Mouse (Mus musculus) cerebellum, adult 9-11 months (tissue): ENCODE measurements around the gene Icosl.
"Not testable (repeated sequence)": the region's sequence is repeated elsewhere in the genome, so short reads cannot be mapped to it uniquely, and the experiment has no call there.

ENCODE experiments used
- DNase-seq: peaks from one replicate; pipeline ENCODE4 v3.0.0; 2022

The Icosl gene

DNA sequence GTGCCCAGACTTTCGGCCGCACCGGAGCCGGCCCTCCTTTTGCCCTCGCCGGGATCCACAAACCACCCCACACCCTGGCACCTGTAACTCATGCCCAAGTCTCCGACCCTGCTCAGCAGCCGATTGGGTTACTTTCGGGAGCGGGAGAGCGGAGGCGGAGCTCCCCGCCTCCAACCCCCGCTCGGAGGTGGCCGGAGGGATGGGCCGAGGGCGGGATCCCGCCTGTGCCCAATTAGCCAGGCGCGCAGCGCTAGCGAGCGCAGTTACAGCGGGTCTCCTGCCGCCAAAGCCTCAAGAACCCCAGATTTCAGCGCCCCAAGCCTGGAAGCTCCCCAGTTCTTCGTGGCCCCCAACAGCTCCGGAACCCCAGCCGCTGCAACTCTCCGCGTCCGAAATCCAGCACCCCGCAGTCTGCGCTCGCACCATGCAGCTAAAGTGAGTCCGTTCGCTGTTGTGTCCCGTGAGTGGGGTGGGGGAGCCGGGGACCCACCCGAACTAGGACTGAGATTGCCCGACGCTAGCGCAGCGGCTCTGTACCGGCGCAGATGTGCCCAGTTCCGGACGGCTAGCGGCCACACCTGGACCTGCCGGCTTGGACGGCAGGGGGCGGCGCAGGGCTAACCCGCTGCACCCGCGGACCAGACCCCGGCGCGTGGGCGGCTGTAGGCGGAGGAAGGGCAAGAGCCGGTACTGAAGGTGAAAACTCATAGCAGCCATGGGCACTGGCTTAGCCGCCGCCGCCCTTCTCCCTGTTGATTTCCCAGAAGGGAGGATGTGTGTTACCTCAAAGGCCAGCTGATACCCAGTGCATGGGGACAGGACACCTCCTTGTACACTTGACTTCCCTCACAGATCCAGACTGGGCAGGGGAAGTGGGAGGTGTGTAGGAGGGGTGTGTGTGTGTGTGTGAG lies at the start of gene Icosl:
Icosl (plus strand) TSS at position 202 of the 911 bp plus-strand sequence.
- peak; percentile 52 for DNase-seq

DNA sequence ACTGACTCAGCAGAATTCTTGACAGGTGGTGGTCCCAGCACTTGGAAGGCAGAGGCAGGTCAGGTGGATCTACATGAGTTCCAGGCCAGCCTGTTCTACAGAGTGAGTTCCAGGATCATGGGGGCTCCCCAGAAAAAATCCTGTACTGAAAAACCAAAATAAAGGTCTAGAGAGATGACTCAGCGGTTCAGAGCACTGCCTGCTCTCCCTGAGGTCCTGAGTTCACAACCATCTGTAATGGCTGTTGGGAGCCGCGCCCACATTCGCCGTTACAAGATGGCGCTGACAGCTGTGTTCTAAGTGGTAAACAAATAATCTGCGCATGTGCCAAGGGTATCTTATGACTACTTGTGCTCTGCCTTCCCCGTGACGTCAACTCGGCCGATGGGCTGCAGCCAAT lies 49.1 kb upstream of the Icosl start:
- not testable (repeated sequence) for DNase-seq

DNA sequence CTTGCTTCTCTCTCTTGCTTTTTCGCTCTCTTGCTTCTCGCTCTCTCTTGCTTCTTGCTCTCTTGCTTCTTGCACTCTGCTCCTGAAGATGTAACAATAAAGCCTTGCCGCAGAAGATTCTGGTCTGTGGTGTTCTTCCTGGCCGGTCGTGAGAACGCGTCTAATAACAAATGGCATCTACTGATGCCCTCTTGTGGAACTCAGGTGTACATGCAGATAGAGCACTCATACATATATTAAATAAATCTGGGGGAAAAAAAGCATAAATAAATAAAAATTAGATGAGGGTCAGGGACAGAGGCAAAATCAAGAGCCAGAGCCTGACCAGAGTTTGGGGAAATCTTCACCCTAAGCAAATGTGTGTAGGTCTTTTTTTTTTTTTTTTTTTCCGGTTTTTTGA lies 43.6 kb upstream of the Icosl start:
- not testable (repeated sequence) for DNase-seq

DNA sequence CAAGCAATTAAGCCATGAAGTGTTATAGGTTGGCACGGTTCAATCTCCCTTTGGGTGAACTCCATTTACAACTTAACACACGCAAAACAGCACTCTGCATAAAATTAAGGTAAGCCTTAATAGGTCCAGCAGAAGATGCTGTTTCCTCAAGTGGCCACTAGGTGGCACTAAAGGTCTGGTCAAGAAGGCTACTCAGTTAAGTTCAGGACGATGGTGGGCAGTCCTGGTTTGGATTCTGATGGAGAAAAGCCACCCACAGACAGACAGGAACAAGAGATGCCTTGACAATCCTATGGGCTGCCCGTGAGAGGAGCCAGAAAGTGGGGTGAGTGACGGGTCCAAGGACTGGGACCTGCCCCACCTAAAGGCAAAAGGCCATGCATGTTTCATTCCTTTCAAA lies 41.0 kb upstream of the Icosl start:
- peak; percentile 54 for DNase-seq

DNA sequence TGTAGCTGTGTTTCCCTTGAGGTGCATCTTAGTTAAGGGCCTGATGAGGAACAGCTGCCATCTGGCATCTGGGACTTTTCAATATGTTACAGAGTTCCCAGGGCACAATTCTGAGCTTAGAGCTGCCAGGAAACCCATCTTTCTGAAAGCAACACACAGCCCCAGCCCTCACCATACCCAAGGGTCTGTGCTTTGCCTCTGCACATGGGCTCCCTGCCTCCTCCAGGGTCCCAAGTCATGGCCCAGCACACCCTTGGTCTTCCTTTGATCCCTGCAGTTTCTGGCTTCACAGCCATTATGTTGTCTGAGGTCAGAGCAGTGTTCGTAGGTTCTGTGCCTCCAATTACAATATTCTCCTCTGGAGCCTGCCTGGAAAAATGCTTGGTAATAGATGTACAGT lies 40.0 kb upstream of the Icosl start:
- no peak for DNase-seq

DNA sequence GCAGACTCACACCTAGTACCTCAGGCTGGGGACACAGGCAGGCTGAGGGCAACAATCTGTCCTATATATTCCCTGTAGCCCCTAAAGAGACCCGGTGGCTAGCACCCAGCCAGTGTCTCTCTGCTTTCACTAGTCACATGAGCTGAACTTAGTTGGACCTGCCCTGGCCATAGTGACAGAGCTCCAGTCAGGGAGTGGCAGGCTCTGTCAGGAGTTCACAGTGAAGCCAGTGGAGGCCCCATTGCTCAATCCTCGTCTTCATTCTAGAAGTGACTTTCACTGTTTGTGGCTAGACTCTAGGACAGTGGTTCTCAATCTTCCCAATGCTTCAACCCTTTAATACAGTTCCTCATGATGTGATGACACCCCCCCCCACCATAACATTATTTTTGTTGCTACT lies 37.1 kb upstream of the Icosl start:
- DNase-seq, result no peak

DNA sequence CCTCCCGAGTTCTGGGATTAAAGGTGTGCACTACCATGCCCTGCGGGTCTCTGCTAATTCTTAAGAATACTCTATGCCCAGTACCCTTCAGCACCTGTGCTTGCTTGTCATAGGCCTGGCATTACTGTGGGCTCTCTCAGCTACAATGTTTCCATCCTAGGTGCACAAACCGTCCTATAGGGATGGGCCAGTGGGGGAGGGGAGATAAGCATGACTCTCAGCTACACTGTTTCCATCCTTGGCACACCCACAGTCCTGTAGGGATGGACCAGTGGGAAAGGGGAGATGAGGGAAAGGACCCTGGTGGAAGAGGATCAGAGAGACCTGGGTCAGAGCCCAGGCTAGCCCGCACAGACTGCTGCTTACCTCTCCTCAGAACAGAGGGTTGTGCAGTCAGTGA lies 32.0 kb upstream of the Icosl start:
- no peak for DNase-seq

DNA sequence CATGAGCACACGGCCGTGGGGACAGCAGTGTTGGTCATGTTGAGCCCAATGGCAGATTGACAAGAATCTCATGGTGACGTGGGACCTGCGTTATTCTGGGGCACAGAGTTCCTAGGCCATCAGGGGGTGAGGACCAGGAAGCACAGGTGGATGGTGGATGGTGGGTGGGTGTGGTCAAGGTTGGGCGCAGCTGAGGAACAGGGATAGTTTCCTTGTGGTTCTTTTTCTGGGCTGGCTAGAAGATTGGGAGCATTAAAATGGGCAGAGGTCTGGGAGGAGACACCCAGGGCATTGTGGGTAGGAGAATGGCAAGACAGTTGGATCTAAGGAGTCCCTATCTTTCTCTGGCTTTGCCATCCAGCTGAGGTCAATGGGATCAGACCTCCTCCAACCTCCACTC lies 27.5 kb upstream of the Icosl start, which contains the start of gene Dnmt3l:
Dnmt3l (plus strand) TSS at position 301 of the 400 bp plus-strand sequence.
- no peak for DNase-seq

DNA sequence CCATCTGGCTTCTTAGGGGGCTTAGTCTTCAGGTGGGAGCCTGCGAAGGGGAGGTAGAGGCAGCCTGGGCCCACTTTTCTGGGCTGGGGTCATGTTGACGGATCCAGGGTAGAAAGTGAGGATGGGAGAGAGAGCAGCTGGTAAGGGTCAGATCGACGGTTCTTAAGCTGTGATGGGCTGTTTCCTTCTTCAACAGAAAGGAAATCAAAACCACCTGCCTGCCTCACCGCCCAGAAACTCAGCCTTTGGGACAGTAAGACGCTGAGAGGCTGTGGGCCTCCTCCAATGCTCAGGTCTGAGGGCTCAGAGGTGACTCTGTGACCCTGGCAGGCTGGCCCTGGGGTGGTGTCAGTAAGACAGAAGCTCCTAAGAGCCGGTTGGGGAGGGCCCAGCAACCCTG lies 27.0 kb upstream of the Icosl start:
- no peak for DNase-seq

DNA sequence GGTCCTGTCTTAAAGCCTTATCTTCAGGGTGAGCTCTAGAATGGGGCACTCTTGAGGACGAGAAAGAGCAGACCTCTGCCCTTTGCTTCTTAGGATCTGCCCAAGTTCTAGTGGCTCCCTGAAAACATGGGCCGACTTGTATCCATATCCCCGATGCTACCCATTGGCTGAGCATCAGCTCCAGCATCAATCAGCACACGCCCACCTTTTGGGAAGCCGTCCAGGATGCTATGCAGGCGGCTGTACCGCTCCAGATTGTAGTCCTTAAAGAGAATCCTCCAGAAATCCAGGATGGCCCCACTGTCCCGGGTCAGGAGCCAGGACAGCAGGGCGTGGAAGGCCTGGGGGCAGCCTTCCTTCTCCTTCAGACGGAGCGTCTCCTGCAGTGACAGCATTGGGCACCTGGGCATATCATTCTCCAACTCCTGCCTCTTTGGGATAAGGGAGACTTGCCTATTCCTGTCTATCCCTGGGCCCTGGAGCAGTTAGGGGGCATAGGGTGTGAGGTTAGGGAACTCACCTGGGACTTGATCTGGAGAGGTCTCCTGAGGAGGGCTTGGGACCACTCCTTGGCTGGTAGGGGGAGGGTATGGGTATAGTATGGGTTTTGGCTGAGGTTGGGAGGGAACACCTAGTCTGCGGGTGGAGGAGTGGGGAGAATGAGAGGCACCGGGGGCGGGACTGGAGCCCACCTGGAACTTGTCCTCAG lies 26.3 kb upstream of the Icosl start:
- DNase-seq, result no peak

DNA sequence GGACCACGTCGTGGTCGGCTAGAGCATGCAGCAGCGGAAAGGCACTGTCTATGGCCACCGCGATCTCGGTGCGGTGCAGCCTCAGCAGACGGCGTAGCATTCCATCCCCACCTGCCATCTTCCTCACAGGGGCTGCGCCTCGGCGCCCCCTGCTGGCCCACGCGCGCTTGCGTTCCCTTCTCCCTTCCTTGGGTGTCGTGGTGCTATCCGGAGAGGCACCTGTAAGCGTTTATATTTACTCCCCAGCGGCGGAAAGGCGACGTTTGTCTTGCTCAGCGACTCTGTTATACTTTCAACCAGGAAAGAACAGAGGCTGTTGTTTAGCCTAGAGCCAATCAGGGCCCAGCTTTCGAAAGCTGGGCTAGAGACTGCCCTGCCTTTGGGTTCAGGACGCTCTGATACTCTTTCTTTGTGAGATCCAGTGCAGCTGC lies 25.7 kb upstream of the Icosl start, which contains the start of gene Aire:
Aire (minus strand) TSS at position 205 of the 431 bp plus-strand sequence.
- peak; percentile 32 for DNase-seq

DNA sequence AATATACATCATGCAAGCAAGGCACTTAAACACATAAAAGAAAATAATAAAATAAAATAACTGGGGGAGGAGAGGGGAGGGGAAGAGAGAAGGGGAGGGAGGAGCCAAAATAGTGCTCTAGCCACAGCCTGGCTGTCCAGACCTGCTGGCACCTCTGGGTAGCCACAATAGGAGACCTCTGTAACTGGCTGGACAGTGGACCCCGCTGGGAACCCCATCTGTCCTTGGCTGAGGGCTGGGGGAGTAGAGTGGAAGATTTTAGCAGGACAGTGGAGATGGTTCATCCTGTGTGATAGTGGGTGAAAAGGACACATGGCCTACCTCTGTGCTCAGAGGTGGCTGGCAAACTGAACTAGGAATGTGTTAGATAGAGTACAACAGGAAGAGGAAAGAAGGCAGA lies 24.6 kb upstream of the Icosl start:
- no peak for DNase-seq

DNA sequence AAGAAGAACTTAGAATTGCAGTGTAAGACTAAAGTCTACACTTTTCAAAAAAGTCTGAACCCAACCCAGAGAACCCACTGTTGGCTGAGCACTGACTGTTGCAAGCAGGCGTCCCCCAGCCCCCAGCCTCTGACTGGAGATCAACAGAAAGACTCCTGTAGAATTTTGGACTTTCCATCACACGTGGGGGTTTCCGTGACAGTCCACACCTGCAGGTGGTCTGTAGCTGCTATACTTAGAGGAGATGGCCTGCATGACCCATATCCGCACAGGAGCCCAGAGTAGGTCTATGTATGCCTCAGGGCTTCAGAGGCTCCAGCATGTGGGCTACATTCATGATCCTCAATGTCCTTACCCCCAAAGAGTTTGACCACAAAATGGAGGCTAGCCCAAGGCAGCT lies 22.7 kb upstream of the Icosl start:
- DNase-seq, result no peak

DNA sequence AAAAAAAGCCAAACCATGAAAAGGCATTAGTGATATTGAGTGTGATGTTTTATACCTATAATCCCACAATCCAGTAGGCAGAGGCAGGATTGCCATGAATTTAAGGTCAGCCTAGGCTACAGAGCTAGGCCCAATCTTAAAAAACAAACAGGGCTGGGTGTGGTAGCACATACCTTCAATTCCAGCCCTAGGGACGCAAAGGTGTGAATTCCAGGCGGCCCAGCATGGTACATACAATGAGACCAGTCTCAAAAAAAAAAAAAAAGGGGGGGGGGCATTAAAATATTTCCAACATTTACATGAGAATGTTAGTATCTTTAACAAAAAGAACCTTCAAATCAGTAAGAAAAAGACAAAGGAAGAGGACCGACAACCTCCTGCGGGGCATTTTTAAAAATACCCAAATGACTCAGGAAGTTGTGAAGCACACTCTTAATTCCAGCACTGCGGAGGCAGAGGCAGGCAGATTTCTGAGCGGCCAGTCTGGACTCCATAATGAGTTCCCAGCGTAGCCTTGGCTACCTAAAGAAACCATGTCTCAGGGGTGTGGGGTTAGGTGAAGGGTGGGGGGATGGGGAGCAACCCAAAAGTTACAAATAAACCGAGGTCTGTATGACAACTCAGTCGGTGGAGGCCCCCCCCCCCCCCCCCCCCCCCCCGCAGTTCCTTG lies 20.9 kb upstream of the Icosl start:
- no peak for DNase-seq

DNA sequence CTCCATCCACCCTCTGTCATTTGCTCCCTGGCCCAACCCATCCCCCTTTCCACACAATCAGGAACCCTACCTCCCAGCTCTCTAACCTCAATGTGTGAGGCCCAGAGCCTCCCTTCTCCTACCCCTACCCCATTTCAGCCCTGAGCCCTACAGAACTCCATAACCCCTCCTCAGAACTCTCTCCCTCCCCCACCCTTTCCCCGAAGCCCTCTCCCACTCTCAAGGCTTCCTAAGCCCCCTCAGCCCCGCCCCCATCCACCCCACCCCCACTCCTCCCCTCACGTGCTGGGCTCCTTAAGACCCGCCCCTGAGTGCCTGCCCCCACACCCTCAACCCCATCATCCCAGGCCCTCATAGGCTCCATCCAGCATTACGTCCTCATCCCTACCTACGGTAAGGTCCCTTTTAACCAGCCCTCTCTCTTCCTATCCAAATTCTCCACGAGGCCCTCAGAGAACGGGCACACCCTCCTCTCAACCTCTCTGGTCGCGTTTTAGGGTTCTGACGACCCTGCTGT lies 19.5 kb upstream of the Icosl start:
- no peak for DNase-seq

DNA sequence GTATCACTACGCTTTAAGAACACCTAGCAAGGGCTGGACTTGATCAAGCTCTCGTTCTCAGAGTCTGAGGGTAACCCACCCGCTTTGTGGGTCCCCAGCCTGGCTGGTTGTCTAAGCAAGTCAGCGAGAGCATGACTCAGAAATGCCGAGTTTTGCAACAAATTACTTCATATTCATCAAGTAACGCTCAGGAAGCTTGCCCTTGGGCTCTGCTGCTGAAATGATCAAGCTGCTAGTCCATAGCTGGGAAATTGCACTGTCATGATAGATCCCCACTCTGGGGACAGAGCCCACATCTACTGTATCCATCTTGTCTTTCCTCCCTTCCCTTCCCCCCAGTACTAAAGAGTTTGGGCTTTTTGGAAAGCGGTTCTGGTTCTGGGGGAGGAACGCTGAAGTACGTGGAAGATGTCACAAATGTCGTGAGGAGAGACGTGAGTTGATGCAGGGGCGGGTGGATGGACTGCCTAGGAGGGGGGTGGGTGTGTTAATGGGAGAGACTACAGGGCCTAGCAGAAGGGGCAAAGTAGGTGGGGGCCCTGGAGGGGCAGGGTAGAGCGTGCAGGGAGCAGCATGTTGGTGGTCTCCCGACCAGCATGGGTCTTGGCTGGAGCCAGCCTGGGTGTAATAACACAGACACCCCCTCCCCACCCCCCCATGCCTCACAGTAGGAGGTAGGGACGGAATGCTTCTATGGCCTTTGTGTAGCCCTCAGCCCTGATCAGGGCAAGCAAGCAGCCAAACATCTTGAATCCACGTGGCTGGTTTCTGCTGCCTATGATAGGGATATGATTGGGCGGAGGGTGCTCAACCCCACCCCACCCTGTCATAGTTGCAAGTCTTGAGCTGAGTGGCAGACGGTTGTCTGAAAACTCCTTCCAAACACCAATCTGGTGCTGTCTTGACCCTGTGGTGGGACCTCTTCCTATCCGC lies 14.2 kb upstream of the Icosl start:
- no peak for DNase-seq

DNA sequence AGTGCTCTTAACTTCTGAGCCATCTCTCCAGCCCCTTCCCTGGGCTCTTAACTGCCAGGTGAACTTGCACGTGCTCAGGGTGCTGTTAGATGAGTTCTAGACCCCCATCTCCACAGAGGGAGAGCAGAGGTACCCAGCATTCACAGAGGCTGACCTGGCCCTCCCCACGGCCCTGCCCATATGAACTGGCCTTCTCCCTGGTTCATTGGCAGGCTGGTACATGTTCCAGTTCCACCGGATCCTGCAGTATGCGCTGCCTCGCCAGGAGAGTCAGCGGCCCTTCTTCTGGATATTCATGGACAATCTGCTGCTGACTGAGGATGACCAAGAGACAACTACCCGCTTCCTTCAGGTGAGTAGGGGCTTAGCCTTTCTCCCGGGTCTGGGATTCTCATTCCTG lies 12.0 kb upstream of the Icosl start:
- no peak for DNase-seq

DNA sequence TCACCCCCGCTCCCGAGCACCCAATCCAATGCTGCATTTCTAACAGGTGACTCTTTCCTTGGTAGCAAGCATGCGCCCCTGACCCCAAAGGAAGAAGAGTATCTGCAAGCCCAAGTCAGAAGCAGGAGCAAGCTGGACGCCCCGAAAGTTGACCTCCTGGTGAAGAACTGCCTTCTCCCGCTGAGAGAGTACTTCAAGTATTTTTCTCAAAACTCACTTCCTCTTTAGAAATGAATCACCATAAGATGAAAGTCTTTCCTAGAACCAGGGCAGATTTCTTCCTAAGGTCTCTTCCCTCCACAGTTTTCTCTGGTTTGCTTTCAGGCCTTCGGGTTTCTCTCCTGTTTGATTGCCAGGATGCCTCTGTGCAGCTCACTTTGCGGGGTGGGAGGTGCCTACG lies 6.0 kb upstream of the Icosl start:
- DNase-seq, result no peak

DNA sequence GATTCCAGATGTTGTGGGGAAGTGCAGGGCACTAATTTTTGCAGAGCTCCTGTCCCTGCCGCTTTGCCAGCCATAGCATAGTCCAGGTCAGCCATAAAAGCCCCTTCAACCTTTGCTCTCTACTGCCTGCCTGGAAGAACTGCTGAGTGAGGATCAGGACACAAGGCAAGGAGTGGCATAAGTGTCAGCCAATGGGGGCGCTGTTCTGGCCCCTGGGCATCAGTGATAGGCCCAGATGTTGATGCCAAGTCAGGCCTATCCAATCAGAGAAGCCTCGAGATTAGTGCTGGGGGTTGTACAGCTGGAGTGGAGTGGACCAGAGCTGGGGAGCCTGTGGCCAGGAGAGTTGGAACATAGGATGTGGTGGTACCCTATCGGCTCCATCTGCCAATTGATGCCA lies 1.9 kb upstream of the Icosl start:
- no peak for DNase-seq

DNA sequence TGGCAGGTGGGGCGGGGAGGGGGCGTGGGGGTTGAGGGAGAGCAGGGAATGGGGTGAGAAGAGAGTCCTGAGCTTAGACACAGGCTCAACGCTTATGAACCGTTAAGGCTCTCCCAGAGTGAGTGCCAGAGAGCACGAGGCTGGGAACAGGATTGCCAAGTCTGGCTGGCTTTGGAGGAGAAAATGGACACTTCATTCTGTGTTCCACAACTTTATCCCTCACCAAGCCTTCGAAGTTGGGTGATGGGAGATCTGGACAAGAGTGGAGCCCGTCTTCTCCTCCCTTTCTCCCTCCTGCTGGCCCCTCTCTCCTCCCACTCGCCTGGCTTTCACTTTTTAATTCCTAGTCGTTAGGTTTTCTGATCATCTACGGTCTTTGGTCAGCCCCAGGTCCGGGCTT lies 561 bp upstream of the Icosl start:
- DNase-seq, result no peak

DNA sequence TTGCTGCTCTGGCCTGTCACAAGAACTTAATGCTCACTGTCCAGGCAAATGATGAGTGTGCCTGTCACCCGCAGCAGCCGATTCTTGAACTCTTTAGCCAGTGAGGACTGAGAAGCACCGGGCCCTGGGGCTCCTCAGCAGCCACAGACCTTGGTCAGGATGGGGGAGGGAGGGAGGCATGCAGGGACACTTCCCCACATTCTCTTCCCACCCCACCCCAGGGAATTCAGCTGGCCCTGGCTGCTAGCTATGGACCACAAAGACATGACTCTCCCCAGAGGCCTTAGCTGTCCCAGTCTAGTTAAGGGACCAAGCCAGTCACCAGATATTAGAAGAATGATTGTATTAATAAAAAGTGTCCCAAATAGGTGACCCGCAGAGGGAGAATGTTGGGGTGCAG lies 5.0 kb downstream of the Icosl start:
- no peak for DNase-seq

DNA sequence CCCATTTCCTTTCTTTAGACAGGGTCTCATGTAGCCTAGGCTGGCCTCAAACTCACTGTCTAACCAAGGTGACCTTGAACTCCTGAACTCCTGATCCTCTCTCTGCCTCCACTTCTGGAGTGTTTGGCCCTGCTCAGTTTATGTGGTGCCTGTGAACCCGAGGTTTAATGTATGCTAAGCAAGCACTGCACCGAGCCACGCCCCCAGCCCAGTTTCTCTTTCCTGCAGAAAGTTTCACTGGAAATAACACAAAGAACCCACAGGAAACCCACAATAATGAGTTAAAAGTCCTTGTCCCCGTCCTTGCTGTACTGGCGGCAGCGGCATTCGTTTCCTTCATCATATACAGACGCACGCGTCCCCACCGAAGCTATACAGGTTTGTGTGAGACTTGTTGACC lies 5.9 kb downstream of the Icosl start:
- no peak for DNase-seq
